Mouse (Mus musculus): ENCODE measurements at regions not wholly inside any gene's neighbourhood (a gene's known extent, or its start where the extent isn't known, plus 50 kb on each side); places are given as distances from the start of the nearest gene placed in this dataset.

DNA sequence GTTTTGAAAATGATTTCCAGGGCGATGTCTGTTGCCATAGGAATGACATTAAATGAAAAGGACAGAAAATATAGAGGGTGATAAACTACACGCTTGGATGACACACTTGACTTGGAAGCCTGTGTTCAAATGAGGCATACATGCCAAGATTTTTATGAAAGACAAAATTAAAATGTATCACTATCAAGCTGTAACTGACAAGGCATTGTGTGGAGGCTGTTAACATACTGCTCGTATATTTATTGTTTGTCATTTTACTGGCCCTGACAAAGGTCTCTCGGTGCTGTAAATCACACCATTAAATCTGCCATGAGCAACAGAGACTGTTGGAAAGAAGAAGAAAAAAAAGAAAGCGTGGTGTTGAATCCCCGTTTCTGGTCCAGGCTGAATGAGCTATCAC, 395.3 kb upstream of the Sall1 start:
- DNase-seq (ENCODE audit: low spot score), result no peak

DNA sequence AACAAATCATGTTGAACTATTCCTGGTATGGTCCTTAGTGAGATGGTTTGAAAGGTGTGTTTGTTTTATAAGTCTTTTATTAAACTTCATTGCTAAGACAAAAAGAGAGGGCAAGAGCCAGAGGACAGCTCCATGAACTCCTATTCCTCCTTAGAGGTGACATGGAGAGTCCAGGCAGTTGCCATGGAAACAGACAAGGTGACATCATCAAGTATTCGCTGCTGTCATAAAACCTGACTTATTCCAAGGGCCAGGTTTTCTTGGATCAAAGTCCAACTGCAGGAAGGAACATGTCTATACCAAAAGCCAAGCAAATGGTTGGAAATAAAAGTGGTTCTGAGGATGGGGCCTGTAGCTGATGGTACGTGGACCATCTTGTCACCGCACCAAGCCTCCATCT, 383.0 kb upstream of the Sall1 start:
- no peak for DNase-seq (ENCODE audit: low spot score)

- no peak for DNase-seq (ENCODE audit: low spot score)
These were observed 371.3 kb upstream of the Sall1 start for GRCm38 (mm10) chr8:89415287-89415686.

GRCm38 (mm10) chr8:89412500-89412899, 368.5 kb upstream of the Sall1 start:
- no peak for DNase-seq (ENCODE audit: low spot score)

- DNase-seq (ENCODE audit: low spot score), result no peak
These were observed 368.1 kb upstream of the Sall1 start for GRCm38 (mm10) chr8:89412046-89412445.

GRCm38 (mm10) chr8:89406688-89407087, 362.7 kb upstream of the Sall1 start:
- no peak for DNase-seq (ENCODE audit: low spot score)

- no peak for DNase-seq (ENCODE audit: low spot score)
These were observed 360.3 kb upstream of the Sall1 start for GRCm38 (mm10) chr8:89404287-89404686.

DNA sequence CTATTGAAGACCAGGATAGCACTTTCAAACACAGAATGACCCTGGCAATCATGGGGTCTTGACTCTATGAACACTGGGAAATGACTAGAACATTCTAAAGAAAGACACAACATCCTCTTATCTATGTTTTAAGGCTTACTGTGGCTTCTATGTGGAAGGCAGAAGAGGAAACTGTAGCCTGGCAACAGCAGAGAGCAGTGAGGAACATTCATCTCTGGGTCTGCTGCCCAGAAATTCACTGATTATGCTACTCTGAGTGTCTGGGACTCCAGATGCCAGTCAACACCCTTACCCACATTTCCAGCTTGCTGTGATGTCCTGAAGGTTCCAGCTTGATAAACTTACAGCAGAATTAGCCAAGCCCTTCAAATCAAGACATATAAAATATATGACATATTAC, 352.7 kb upstream of the Sall1 start:
- DNase-seq (ENCODE audit: low spot score), result no peak

DNA sequence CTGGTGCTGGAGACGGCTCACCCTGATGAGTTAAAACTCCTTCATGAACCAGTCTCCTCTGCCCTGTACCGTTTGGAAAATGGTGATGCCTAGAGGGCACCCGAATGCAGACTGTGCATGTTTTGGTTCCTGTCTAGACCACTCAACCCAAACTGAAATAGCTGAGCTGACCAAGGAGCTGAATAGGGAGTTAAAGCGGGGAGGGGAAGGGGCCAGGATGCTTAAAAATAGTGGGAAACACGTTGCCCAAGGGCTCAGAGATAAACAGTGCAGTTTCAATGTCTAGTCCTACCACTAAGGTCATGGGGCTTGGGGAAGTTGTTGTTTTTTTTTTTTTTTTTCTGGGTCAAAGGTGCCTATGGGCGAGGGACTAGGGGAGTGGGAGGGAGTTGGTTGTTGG, 348.8 kb upstream of the Sall1 start:
- DNase-seq (ENCODE audit: low spot score), result no peak

GRCm38 (mm10) chr8:89388761-89389160, 344.8 kb upstream of the Sall1 start:
- DNase-seq (ENCODE audit: low spot score), result no peak

- no peak for DNase-seq (ENCODE audit: low spot score)
These were observed 343.3 kb upstream of the Sall1 start for GRCm38 (mm10) chr8:89387295-89387694.

DNA sequence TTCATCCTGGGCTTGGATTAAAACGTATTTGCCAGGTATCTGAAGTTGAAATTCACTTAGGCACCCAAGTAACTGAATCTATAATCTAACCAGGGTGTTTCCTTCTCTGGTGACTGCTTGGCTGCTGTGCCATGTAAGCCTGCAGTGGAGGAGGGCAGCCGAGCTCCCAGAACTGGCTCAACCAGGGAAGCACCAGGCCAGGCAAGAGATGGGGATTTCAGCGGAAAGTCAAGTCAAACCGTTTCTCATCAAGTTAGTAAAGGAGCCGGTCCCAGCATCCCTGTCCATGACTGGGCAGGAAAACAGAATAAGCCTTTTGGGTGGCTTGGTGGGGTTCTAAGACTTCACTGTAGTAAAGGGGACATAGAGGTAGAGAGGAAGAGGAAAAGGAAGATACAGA, 341.1 kb upstream of the Sall1 start:
- no peak for DNase-seq (ENCODE audit: low spot score)

DNA sequence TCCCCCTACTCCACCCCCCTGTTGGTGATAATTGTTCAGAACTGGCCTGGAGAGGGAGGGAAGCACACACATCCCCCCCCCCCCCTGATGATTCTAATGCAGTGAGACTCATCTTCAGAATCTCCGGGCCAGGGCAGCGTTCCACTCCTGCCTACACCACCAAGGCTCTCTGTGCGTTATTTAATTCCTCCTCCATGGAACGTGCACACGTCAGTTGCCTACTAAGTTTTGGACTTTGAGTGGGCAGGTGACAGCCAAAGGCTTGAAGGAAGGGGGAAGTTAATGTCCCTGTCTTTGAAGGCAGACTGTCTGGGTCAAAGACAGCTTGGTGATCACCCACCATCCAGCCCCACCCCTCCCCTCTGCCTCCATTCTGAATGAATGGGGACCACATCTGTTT, 339.8 kb upstream of the Sall1 start:
- no peak for DNase-seq (ENCODE audit: low spot score)

DNA sequence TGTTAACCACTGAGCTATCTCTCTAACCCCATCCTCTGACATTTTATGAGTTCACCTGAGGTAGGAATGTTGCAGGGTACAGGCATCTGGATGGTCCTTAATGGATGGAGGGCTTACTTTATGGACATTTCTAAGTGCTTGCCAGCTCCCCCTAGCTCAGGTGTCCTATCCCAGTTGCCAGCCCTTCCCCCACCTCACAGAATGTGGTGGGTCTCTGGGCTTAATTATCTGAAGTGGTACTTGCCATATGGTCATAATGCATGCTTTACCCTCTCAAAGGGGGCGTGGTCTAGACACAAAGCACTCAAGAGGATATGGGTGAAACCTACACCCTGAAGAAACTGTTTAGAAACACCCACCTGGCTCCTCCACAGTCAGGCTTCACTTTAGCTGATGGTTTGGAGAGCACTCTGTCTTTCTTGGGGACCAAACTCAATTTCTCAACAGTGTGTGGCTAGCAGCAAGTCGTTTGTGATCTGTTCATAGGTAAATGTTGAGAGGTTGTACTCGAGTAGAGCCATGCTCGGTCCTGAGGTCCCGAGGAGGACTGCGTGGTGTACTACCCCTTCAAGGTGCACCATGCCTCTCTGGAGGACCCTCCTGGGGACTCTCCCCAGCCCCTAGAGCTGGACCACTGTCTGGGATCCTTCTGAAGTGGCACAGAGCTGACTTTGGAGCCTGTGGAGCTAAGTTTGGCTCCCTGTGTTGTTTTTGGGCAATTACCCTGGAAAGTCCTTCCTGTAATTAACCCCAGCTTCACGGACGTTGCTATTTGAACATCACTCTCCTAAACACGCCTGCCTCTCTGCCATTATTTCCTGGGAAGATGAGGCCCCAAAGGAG, 338.8 kb upstream of the Sall1 start:
- no peak for DNase-seq (ENCODE audit: low spot score)

DNA sequence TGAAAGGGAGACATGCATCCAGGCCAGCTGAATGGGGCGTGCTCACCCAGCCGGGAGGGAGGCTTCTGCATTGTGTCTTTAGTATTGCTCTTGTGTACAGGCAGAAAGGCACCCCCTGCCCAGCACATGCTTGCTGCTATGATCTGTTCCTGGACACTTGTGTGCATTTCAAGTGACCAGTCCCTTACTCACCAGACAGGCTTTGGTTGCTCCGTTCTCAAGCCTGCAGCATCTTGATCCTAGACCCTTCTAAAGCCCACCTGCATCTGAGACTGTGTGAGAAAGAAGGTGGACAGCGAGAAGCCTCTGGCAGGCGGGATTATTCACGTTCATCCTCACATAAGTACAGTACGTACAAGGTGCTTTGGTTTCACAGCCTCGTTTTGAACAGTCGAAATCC, 336.5 kb upstream of the Sall1 start:
- no peak for DNase-seq (ENCODE audit: low spot score)

DNA sequence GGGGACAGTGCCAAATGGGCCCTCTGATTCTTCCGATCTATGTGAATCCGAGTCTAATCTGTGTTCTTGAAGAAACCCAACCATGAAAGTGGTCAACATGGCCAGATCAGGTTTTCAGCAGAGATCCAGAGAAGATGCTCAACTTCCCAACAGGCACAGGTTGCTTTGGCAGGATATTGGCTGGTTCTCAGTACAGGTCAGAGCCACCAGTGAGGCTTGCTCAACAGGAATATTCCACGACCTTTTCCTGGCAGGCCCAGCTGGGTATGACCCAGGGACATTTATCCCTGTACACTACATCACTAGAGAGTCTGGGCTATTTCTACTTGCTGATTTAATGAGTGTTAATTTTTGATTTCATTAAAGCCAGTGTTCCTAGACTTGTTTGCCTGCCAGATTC, 328.8 kb upstream of the Sall1 start:
- no peak for DNase-seq (ENCODE audit: low spot score)

DNA sequence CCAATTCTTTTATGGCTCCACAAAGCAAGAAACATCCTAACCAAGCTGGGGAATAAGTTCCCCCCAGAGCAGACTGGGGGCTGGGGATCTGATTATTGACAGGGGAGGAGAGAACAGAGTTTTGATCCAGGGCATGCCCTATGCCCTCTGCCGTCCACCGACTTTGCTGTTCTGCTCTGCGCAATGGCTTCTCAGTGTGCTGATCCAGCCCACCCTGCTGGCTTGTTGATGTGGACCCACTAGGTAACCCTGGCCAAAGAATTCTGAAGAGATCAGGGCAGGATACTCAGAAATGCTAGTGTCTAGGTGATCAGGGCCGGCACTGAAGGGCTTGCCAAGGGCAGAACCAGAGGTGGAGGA, 327.8 kb upstream of the Sall1 start:
- DNase-seq (ENCODE audit: low spot score), result no peak

DNA sequence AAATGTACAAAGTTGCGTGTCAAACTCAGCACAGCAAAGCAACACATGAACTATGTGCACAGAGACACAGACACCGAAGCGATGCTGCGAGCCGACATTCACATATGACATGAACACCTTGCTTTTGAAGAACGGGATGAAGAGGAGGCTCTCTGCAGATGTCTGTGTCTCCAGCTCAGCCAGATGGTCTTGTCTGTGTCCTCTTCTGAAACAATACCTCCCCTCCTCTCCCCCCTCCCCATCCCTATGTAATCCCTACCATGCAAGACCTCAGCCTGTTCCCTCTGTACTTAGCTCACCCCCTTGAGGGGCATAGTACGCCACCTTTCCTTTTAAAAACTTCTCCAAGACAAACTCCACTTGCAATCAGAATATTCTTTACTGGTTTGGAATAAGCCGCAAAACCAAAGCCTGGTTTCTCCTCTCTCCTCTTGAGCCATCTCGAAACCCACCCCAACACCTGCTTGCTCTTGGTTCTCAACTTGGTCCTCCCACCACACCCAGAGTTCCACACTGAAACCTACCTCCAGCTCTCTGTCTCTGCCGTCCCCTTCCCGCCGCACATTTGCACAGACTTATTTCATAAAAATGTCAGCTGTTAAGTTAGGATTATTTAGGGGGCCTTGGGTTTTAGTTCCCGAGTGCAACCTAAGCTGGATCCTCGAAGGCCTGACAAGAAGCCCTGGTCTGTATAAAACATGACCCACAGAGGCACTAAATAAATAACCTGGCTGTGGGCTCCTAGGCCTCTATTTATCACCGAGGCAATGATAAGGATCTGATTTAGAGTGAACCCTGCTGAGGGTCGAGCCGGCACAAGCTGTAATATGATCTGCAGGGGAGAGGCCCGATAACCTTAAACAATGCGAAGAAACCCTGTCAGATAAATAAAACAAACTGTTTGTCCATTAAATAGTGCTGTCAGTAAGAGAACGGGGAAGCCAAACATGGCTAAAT, 327.1 kb upstream of the Sall1 start:
- DNase-seq (ENCODE audit: low spot score), result no peak

DNA sequence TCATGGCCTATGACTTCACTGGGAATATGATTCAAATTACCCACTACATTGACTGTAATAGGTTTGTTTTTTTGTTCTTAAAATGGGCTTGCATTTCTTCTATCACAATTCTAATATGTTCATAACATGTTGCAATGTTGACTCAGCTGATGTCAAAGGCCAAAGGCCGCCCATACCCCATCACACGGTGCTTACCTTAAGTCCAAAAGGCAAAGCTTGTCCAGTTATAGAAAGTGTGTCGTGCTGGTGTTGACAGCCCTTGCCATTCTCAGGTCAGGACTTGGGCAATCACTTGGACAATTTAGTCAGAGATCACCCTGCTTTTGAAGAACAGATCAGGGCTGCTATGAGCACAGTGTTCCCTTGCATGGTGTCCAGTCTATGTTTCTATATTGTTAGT, 321.5 kb upstream of the Sall1 start:
- no peak for DNase-seq (ENCODE audit: low spot score)

- no peak for DNase-seq (ENCODE audit: low spot score)
These were observed 314.4 kb upstream of the Sall1 start for GRCm38 (mm10) chr8:89358411-89358810.

DNA sequence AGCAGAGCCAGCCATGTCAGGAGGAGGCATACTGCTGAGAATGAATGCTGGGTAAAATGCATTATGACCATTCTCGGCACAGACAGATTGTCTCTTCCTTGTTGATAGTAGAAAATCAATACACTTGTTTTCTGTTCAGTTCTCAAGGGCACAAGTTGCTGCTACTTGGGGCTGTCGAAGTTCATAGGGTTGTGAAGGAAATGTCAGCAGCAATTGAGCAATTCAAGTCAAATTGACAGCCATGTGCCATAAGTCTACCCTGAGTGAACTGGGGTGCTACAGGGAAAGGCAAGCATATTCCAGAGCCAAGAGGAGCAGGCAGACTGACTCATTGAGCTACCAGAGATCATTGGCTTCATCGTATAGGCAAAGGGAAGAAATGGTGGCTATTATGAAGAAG, 301.6 kb upstream of the Sall1 start:
- DNase-seq (ENCODE audit: low spot score), result no peak

DNA sequence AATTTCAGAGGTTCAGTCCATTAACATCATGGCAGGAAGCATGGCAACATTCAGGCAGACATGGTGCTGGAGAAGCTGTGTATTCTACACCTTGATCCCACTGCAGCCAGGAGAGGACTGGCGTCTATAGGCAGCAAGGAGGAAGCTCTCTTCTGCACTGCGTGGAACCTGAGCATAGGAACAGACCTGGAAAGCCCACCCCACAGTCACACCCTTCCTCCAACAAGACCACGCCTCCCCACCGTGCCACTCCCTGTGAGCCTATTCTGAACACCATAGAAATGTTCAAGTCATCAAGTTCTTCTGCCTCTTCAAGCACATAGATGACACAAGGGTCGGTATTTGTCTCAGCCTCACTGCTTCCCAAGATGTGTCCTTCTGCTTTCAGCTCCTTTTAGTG, 297.7 kb upstream of the Sall1 start:
- DNase-seq (ENCODE audit: low spot score), result no peak

GRCm38 (mm10) chr8:89335416-89335815, 291.5 kb upstream of the Sall1 start:
- DNase-seq (ENCODE audit: low spot score), result no peak

All from T-cell, adult 2 months (primary cell).